Mouse (Mus musculus) neural tube, embryonic 14.5 days (tissue): ENCODE measurements at regions not wholly inside any gene's neighbourhood (a gene's known extent, or its start where the extent isn't known, plus 50 kb on each side); places are given as distances from the start of the nearest gene placed in this dataset.

Experiments
- ATAC-seq: fragments of 200-750 bp; cut with Nextera tagmentation; 2 replicates; pipeline ENCODE4 v1.8.0; 2017; ENCODE audit warnings: low read depth, mild to moderate bottlenecking, moderate TSS enrichment, moderate library complexity
- H3K27ac ChIP-seq: fragments of 300-500 bp; sonication (generic); 2 replicates; pipeline ENCODE4 v1.5.1; 2014; ENCODE audit warnings: low read depth, mild to moderate bottlenecking, control low read depth, low read length, moderate library complexity, mixed read lengths
- H3K27me3 ChIP-seq: fragments of 300-500 bp; sonication (generic); 2 replicates; pipeline ENCODE4 v1.6.1; 2014; ENCODE audit warnings: low read length; ENCODE audit not compliant: control insufficient read depth, insufficient read depth
- H3K36me3 ChIP-seq: fragments of 300-500 bp; sonication (generic); 2 replicates; pipeline ENCODE4 v1.6.1; 2014; ENCODE audit warnings: low read length, mixed read lengths; ENCODE audit not compliant: control insufficient read depth, insufficient read depth
- H3K4me1 ChIP-seq: fragments of 300-500 bp; sonication (generic); 2 replicates; pipeline ENCODE4 v1.6.1; 2014; ENCODE audit warnings: low read length; ENCODE audit not compliant: control insufficient read depth, insufficient read depth
- H3K4me2 ChIP-seq: fragments of 300-500 bp; sonication (generic); 2 replicates; pipeline ENCODE4 v1.6.1; 2014; ENCODE audit warnings: mild to moderate bottlenecking, low read depth, low read length, control low read depth
- H3K4me3 ChIP-seq: fragments of 300-500 bp; sonication (generic); 2 replicates; pipeline ENCODE4 v1.5.1; 2014; ENCODE audit warnings: low read depth, low read length, control low read depth, mixed read lengths
- H3K9ac ChIP-seq: fragments of 300-500 bp; sonication (generic); replicated peaks from 2 replicates; pipeline ENCODE4 v1.6.1; 2014; ENCODE audit warnings: low read depth, mild to moderate bottlenecking, control low read depth, low read length, mixed read lengths
- H3K9me3 ChIP-seq: fragments of 300-500 bp; sonication (generic); 2 replicates; pipeline ENCODE4 v1.6.1; 2016; ENCODE audit warnings: low read length; ENCODE audit not compliant: control insufficient read depth
- WGBS: fragments of 180-500 bp; shearing (Covaris S2); extraction: QIAGEN DNeasy Blood & Tissue Kit; methylation state at CpG from one replicate; pipeline ENCODE4 v1.1.7; 2014; 5-methylcytosine and 5-hydroxymethylcytosine counted together

GRCm38 (mm10) chr13:117112424-117112823 is 87.1 kb upstream of the Parp8 start:
- no peaks in the 10 kb centered on the region for H3K27me3 ChIP-seq

GRCm38 (mm10) chr13:117105151-117105660 is 79.9 kb upstream of the Parp8 start:
- Histone ChIP-seq H3K36me3 (no peaks in the 10 kb centered on the region), H3K9ac (no peak overlapping the region), H3K27ac (no peak overlapping the region), H3K4me2 (no peak overlapping the region), H3K9me3 (no peaks in the 10 kb centered on the region), H3K4me1 (no peaks in the 10 kb centered on the region), H3K27me3 (no peaks in the 10 kb centered on the region), H3K4me3 (no peak overlapping the region)
- ATAC-seq: no peak
- 61% methylated on average over 1 of the region's 1 CpGs for WGBS

More at GRCm38 (mm10) chr13:117112424-117112823, 87.1 kb upstream of the Parp8 start:
- 90% methylated on average over 1 of the region's 1 CpGs for WGBS
- H3K4me3 ChIP-seq: no peak overlapping the region
- no peaks in the 10 kb centered on the region for H3K36me3 ChIP-seq
- H3K4me2 ChIP-seq: no peak overlapping the region
- H3K4me1 ChIP-seq: no peaks in the 10 kb centered on the region
- H3K9ac ChIP-seq: no peak overlapping the region
- no peak overlapping the region for H3K27ac ChIP-seq
- ATAC-seq: no peak
- no peaks in the 10 kb centered on the region for H3K9me3 ChIP-seq

- 100% methylated on average over 1 of the region's 1 CpGs for WGBS
- no peak for ATAC-seq
- Histone ChIP-seq H3K27ac (no peak overlapping the region), H3K4me1 (no peaks in the 10 kb centered on the region), H3K4me2 (no peak overlapping the region), H3K36me3 (no peaks in the 10 kb centered on the region), H3K9ac (no peak overlapping the region), H3K9me3 (no peaks in the 10 kb centered on the region), H3K4me3 (no peak overlapping the region), H3K27me3 (no peaks in the 10 kb centered on the region)
Observed at GRCm38 (mm10) chr13:117094773-117095172, 69.4 kb upstream of the Parp8 start.

DNA sequence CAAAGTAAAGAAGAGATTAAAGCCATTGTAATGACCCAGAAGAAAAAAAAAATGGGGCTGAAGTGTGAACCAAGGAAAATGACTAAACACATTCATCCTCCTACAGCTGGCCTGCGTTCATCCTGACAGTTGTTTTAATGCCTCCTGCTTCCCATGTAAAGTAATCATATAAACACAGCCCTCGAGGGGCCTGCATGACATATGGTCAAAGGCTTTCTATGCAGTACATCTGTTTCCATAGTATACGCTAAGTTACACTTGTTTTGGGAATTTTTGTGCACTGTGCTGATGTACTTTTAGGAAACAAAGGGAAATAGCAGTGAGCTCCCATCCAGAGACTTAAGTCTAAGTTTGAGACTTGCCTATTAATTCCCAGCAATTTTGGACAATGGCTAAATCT is 63.3 kb upstream of the Parp8 start:
- ATAC-seq: no peak
- no peak overlapping the region for H3K27ac ChIP-seq
- no peaks in the 10 kb centered on the region for H3K9me3 ChIP-seq
- no peak overlapping the region for H3K4me2 ChIP-seq
- no peak overlapping the region for H3K9ac ChIP-seq
- H3K4me3 ChIP-seq: no peak overlapping the region
- 53% methylated on average over 3 of the region's 3 CpGs for WGBS
- H3K36me3 ChIP-seq: no peaks in the 10 kb centered on the region
- H3K4me1 ChIP-seq: no peaks in the 10 kb centered on the region
- no peaks in the 10 kb centered on the region for H3K27me3 ChIP-seq

GRCm38 (mm10) chr13:117082758-117083157 is 57.4 kb upstream of the Parp8 start:
- 90% methylated on average over 4 of the region's 4 CpGs for WGBS
- Histone ChIP-seq H3K27ac (no peak overlapping the region), H3K36me3 (no peaks in the 10 kb centered on the region), H3K4me2 (no peak overlapping the region), H3K9me3 (no peaks in the 10 kb centered on the region), H3K4me1 (no peaks in the 10 kb centered on the region), H3K27me3 (no peaks in the 10 kb centered on the region), H3K9ac (no peak overlapping the region), H3K4me3 (no peak overlapping the region)
- ATAC-seq: no peak

DNA sequence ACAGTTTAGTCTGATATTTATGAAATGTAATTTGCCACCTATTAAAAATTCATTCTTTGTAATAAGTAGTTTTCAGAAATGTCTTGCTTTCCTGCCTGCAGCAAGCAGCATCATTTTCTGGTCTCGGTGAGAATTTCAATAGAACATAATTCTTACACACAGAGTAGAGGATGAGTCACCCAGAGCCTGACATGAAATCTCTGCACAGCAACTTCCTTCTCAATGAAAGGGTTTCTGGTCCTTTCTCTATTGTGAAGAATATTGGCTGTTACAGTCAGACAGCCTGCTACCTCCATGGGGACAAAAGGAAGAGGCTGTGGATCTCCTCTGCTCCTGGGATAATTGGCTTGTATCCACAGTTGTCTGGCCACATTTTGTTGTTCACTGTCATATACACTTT is 54.0 kb upstream of the Parp8 start:
- H3K9me3 ChIP-seq: no peaks in the 10 kb centered on the region
- H3K9ac ChIP-seq: no peak overlapping the region
- H3K4me2 ChIP-seq: no peak overlapping the region
- no peaks in the 10 kb centered on the region for H3K36me3 ChIP-seq
- no peak overlapping the region for H3K27ac ChIP-seq
- no peaks in the 10 kb centered on the region for H3K27me3 ChIP-seq
- ATAC-seq: no peak
- no peaks in the 10 kb centered on the region for H3K4me1 ChIP-seq
- no peak overlapping the region for H3K4me3 ChIP-seq
- WGBS: 83% methylated on average over 1 of the region's 1 CpGs
